Mouse (Mus musculus) lung, adult 18-20 months (tissue): ENCODE data around the gene March7.

Experiments
- DNase-seq, 2 experiments: peaks; one replicate each; pipeline ENCODE4 v3.0.0; 2022; ENCODE audit warnings: mixed read lengths in 2 of 2

The March7 gene

GRCm38 (mm10) chr2:60216547-60217153 lies 7.0 kb downstream of the March7 start:
- no peak for DNase-seq

DNA sequence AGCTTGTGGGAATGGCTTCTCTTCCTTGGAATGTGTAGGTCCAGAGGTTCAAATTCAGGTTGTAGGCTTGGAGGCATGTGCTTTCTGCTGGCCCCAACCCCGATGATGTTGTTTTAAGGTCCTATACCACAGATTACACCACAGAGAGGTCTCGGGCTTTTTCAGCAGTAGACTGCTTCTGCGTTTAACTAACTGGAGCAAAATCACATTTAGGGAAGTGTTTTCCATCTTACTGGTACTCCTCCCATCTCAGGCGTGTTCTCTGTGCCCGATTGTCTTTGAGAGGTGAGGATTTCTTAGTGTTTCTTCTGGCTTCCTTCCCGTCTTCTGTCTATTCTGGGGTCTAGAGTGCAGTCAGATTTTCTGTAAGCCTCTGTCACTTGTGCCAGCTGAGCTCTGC lies 7.9 kb downstream of the March7 start:
- DNase-seq: no peak

GRCm38 (mm10) chr2:60221236-60221635 lies 11.5 kb downstream of the March7 start:
- DNase-seq: no peak

- DNase-seq: no peak
These were observed 12.3 kb downstream of the March7 start for GRCm38 (mm10) chr2:60221954-60222353.

- no peak for DNase-seq
These were observed 13.8 kb downstream of the March7 start for GRCm38 (mm10) chr2:60223489-60223888.

DNA sequence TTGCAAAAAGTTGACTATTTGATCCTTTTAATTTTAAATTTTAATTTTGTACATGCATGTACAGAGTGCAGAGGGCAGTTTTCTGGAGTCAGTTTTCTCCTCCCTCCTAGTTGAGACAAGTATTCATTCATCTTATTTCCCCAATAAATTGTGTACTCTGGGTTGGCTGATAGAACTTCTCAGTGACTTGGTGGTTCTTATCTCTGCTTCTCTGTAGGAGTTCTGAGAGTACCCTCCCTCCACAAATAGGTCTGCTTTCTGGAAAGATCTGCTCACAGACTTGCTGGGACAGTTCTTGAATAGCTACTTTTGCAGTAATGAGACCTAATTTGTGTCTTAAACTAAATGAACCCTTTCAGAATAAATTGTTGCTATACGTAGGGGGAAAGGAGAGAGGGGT lies 18.8 kb downstream of the March7 start:
- DNase-seq: no peak

DNA sequence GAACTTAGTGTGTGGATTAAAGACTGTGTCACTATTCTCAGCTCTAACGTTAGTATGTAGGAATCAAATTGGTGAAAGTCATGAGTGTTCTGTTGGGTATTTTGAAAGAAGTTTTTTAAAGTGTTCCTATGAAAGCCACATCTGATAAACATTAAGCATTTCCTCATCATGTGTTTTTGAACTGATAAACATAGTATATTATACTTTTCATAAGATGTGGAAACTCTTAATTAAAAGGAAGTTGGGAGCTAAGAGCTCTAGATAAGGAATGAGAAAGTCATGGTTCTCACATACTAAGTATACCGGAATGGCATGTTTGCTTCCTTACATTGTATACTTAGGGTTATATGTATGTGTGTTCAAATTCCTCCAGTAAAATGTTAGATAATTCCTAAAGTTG lies 20.7 kb downstream of the March7 start:
- DNase-seq: no peak

DNA sequence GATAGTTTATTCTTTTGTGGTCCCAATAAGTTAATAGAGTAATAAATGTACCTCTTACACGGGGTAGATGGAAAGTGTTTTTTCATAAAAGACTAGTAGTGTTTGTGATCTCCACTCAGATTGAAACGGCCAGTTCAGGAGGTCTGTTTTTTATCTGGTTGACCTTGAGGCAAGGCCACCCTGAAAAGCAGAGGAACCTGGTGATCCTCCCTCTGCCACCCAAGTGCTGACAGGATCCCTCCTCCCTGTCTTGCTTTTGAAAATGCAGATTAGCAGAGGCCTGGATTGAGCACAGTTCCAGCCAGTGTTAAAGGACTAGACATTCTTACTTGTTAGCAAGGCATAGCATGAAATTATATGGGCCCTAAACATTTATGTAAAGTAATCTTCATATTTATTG lies 23.5 kb downstream of the March7 start:
- DNase-seq: no peak

DNA sequence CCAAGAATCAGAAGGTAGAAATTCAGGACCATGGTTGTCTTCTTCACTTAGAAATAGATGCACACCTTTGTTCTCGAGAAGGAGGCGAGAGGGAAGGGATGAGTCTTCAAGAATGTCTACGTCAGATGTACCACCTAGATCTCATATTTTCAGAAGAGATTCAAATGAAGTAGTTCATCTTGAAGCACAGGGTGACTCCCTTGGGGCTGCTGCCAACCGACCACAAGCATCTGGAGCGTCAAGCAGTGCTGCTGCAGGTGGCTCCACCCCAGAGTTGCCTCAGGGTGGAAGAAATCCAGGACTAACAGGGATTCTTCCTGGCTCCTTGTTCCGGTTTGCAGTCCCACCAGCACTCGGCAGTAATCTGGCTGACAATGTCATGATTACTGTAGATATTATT lies 24.8 kb downstream of the March7 start:
- DNase-seq: peak in 1 of 2 experiments; percentile 11

- DNase-seq: no peak
These were observed 43.1 kb downstream of the March7 start for GRCm38 (mm10) chr2:60252782-60253181.

DNA sequence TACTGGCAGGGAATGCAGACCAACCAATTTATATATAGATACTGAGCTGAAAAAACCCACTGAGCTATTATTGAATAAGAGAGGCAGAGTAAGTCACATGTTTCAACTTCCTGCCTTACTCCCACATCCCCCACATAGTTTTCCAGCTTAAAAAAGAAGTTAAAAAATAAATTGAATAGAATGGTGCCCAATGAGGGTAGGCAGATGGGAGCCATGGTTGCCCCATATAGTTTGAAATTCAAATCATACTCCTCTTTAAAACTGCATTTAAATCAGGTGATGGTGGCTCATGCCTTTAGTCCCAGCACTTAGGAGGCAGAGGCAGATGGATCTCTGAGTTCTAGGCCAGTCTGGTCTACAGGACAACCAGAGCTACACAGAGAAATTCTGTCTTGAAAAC lies 43.8 kb downstream of the March7 start:
- no peak for DNase-seq

DNA sequence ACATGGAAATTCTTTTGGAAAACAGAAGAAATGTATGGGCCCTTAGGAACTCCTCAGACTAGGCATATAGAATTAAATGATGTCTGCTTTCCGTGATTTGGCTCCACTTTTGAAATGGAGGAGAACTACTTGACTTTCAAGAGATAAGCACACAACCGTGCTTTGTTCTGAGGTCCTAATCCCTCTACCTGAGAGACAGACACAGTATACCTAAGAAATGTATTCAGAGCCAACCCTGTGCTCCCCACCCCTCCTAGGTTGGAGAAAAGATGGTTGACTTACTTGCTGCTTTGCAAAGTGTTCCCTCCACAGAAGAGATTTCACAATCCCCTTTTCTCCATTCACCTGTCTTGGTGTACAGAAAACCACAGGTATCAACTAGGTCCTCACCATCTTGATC lies 47.1 kb downstream of the March7 start:
- no peak for DNase-seq

DNA sequence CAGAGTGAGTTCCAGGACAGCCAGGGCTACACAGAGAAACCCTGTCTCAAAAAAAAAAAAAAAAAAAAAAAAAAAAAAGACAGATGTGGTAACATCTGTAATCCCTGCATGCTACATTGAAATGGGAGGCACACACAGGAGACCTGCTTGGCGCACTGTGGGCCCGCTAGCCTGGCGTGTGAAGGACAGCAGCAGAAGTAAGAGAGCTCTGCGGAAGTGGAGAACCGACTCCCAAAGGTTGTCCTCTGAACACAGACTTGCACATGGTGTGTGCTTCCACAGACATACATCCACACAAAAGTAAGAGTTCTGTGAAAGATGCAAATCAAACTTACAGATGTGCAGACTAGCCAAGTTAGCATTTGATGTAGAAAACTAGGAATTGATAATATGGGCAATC lies 49.5 kb downstream of the March7 start:
- no peak for DNase-seq

- DNase-seq: no peak
These were observed 51.1 kb downstream of the March7 start for GRCm38 (mm10) chr2:60260621-60261350.

DNA sequence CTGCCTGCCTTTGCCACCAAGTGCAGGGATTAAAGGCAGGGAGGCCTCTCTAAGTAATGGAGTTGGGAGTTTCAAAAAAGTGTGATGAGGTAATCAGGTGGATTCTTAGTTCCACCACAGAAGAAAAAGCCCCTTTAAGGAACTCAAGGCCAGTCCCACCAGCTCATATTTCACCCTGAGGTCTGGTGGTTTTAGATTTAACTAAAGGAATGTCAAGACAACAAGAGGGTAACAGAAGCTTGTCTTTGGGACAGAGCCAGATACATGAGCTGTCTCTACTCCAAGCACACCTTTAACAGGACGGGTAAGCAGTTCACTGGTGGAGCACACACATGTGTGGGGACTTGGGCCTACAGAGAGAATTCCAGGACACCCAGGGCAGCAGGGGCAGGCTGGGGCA lies 57.9 kb downstream of the March7 start:
- DNase-seq: no peak

DNA sequence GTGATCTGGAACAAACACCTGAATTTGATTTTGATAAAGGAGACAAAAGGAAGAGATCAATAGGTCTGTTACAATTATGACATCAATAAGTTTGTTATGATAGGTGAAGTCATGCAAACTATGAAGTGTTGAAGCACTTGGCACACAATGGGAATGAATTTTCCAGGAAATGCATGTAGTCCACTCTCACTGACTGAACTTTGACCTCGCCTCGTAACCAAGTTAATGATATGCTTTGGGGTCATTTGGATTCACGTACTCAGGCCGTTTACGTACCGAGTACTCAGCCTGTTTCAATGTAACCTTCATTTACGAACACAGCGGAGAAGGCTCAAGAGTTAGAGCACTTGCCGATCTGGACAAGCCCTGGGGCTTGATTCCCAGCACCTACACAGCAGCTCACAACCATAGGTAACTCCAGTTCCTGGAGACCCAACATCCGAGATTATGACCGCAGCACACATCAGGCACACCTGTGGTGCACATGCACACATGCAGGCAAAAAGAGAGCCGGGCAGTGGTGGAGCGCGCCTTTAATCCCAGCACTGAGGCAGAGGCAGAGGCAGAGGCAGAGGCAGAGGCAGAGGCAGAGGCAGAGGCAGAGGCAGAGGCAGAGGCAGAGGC lies 60.3 kb downstream of the March7 start:
- no peak for DNase-seq

GRCm38 (mm10) chr2:60278627-60279026 lies 68.9 kb downstream of the March7 start:
- DNase-seq: no peak

DNA sequence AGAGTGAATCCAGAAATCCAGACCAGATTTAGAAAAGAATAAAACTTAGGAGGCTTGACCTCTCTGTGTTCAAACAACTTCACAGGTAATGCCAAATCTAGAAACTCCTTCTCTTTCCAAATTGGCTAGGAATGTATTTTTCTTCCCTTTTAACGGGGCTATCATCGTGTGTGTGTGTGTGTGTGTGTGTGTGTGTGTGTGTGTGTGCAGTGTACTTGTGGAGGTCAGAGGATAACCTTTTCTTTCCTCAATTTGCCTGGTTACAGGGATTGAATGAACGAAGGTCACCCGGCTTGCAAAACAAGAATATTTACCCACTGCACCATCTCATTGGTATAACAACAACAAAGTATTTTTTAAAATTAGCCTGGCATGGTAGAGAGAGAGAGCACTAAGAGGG lies 72.9 kb downstream of the March7 start:
- no peak for DNase-seq

GRCm38 (mm10) chr2:60283208-60283750 lies 73.6 kb downstream of the March7 start:
- DNase-seq: no peak

- peak; percentile 76 to 77 for DNase-seq
These were observed 74.2 kb downstream of the March7 start for GRCm38 (mm10) chr2:60283751-60284466.

DNA sequence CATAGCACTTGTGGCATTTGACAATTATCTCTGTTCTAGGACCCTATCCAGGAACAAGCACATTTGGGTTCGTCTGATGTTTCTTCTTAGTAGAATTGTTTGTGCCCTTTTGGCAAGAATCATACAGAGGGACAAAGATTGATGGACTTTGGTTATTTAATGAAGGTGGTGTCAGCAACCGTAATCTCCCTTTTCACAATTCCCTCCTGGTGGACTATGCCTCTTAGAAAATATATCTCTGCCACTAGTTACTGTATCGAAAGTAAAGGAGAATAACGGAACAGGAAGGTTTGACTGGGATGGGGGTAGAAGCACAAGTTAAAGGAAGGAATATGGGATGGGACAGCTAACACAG lies 74.8 kb downstream of the March7 start, which contains the start of gene Cd302:
Cd302 (minus strand) TSS at position 22 of the 355 bp plus-strand sequence.
- no peak for DNase-seq

DNA sequence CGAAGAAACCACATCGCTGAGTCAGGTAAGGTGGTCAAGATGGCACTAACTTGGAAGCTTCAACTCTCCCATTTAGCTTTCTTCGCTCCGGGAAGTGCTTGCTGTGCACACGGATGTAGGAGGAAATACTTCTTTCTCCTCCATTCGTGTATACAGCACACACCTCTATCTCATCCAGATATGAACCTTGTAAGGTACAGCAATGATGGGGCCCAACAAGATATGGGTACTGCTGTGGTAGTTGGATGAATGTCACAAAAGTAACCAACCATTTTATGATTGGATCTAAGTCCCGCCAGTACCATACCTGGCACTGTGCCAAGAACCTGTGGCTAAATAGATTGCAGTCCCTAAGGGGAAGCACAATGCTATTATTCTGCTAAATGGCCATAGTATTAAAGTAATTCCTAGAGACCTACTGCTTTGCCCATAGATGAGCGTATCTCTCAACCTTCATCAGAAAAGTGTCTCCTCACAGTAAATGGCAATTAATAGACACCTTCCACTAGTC lies 75.5 kb downstream of the March7 start:
- no peak for DNase-seq

DNA sequence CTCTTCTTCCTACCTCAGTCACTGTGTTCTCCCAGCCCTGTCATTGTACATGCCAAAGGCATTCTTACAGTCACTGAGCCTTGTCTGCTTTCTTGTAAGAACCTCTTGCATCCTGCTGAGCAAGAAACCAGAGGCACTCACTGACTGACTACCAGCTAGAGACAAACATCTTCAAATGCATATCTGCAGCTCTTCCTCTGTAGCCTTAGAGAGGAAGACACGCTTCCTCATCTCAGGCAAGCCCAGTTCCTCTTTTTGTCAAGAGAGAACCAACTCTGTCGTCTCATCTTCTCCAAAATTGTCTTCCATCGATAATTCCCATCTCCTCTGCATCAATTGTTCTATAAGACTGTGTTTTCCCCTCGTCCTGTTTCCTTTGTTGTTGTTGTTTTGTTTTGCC lies 78.9 kb downstream of the March7 start:
- no peak for DNase-seq
